Comparison of ENCODE assay signal across 8 mouse cellular contexts in genomic region chr4:119539031-119539824, GRCm38 (mm10). TPM values are rescaled to one million over a fixed set of nuclear protein-coding genes. Genes with fewer than 3 reads are reported as not detected.
A peak's percentile ranks its signal among the peaks of the same experiment; 100 is the strongest.
DNase-seq lines count a peak whose midpoint lies in the region; ATAC-seq lines count a peak whose summit lies in the region.

TSS of gene Frg2f1 (minus strand) at chr4:119539529.

- DNase-seq in R1 (ENCODE audit: low read depth, low spot score), result peak; percentile 94
- peak; percentile 97 for DNase-seq in cerebellum, postnatal 25 days
- peak; percentile 92 to 93 for DNase-seq in frontal cortex, postnatal 25 days (ENCODE audit: low spot score in 2 of 2)
- DNase-seq in hindbrain, embryonic 14.5 days (ENCODE audit: low spot score), result peak; percentile 94
- peak; percentile 95 for DNase-seq in layer of hippocampus, postnatal 36 days
- peak; percentile 94 for DNase-seq in lung, postnatal 36 days
- DNase-seq in retina, postnatal 1 day, result peak; percentile 98
- peak; percentile 90 to 96 for DNase-seq in urinary bladder, adult 18-20 months (ENCODE audit: low spot score in 2 of 2)

- peak within 1 kb of the TSS; percentile 96 for H3K9ac ChIP-seq in hindbrain, embryonic 14.5 days

- H3K9me3 ChIP-seq in hindbrain, embryonic 14.5 days (ENCODE audit: control insufficient read depth, low read length), result no peaks in the 10 kb centered on the region

- H3K4me1 ChIP-seq in hindbrain, embryonic 14.5 days (replicated peaks; ENCODE audit: control insufficient read depth, insufficient read depth, low read length), result peaks cover 23% of the 10 kb centered on the region

- ATAC-seq in hindbrain, embryonic 14.5 days (ENCODE audit: low FRiP score), result peak; percentile 93

- H3K36me3 ChIP-seq in hindbrain, embryonic 14.5 days (replicated peaks; ENCODE audit: control insufficient read depth, insufficient read depth), result no peaks in the 10 kb centered on the region

- H3K27ac ChIP-seq in hindbrain, embryonic 14.5 days, result peak within 1 kb of the TSS; percentile 98

- no peaks in the 10 kb centered on the region for H3K27me3 ChIP-seq in hindbrain, embryonic 14.5 days (ENCODE audit: control insufficient read depth, insufficient read depth, low read length)

- WGBS in hindbrain, embryonic 14.5 days, result under 1% methylated on average over 57 of the region's 85 CpGs

- H3K4me2 ChIP-seq in hindbrain, embryonic 14.5 days (replicated peaks), result peak within 1 kb of the TSS; percentile 84

- H3K4me3 ChIP-seq in hindbrain, embryonic 14.5 days (replicated peaks; ENCODE audit: low read length), result peak within 1 kb of the TSS; percentile 97

RNA-seq across cellular contexts. Expression of gene Frg2f1, which starts in this region (rescaled TPM):
- polyA plus RNA-seq in hindbrain, embryonic 14.5 days (2014; fragmentation: Nextera tagmentation; extraction: Ambion mirVana), result 9.2 and 10.5 TPM in 2 replicates
- total RNA-seq in layer of hippocampus, postnatal 36 days (2021), result 10 to 100 TPM; 26.2 to 31.1 TPM

Comparison
In these comparisons a context has a peak if more than half of its experiments do, and no peak if none do; other contexts are left out.
1. Peak in every context shown above with its lines: DNase-seq, ATAC-seq, H3K4me3 ChIP-seq and H3K27ac ChIP-seq.